Mouse (Mus musculus): ENCODE results near the gene Ndufaf8.

Gene Ndufaf8

DNA sequence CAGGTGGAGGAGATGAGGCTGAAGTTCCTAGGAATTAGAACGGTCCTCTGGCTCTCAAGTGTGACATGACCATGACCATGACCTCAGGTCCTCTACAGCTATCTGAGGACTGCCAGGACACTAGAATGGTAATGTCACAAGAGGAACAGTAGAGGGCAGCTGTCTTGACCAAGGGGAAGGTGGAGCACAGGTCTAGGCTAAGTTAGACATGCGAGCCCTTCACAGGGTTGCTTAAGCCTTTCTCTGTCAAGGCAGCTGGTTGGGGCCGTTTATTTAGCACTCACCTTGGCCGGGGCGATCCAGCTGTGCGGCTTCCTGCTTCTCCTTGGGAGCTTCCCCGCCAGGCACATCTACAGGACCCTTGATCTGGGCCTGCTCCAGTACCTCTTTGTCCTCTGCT lies 11.8 kb downstream of the Ndufaf8 start:
- CTCF ChIA-PET: interaction anchor here (0.5 to 5.5 kb wide), 55 partner anchors 10 to 356 kb away, joined by 3 to 57 read pairs (median 4); partner anchors contain the start of genes Ndufaf8 (in 2 of the 4), Tepsin (in 2 of the 4), Baiap2 (in 1 of the 4) and Cep131 (in 1 of the 4)
- POLR2A ChIA-PET: interaction anchor here in 2 of 4 experiments (0.7 to 4.2 kb wide), 28 partner anchors 8 to 230 kb away, joined by 3 to 27 read pairs (median 5); partner anchors contain the start of genes Baiap2 (in 2 of the 2), Cep131 (in 2 of the 2), Slc38a10 (in 2 of the 2) and Ndufaf8 (in 1 of the 2)

DNA sequence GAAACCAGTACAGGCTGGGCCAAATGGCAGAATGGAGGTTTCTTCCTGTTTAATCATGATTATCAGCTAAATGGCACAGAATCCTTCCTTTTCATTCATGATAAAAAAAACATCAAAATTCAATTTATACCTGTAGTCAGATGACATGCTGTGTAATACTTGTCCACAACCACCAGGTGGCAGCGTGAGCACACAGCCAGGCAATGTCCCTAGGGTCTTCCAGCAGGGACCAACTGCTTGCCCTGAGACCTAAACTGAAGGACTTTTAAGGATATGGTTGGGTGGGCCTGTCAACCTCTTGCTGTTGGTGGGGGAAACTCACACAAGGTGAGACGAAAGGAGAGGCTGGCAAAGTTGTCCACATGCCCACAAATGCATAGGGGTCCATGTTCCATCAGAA lies 12.3 kb downstream of the Ndufaf8 start:
- ChIA-PET POLR2A (interaction anchor here in 3 of 4 experiments (0.6 to 4.2 kb wide), 26 partner anchors 9 to 194 kb away, joined by 3 to 27 read pairs (median 4); partner anchors contain the start of genes Baiap2 (in 2 of the 3), Cep131 (in 2 of the 3), Ndufaf8 (in 2 of the 3) and Slc38a10 (in 2 of the 3)), CTCF (interaction anchor here (0.5 to 5.5 kb wide), 41 partner anchors 10 to 552 kb away, joined by 3 to 57 read pairs (median 5); partner anchors contain the start of genes Ndufaf8 (in 2 of the 4), Tepsin (in 2 of the 4), Baiap2 (in 1 of the 4) and Cep131 (in 1 of the 4))

DNA sequence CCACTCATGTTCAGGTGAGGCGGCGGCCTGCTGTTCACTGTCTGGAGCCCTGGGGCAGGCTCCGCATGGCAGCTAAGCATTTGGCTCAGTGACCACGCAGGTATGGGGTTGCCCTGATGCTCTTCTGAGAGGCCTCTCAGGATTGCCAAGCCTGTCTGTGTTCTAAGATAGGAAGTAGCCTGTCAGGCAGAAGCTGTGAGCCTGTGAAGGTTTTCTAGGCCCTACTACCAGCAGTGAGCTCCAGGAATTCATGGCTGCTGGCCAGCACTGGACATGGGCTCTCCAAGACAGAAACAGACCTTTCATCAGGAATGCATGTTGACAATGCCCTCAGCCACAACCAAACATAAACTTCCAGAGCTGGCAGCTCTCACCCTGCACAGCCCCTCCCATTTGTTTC lies 13.4 kb downstream of the Ndufaf8 start:
- CTCF ChIA-PET: interaction anchor here (0.5 to 5.5 kb wide), 16 partner anchors 8 to 553 kb away, joined by 3 to 57 read pairs (median 8); partner anchors contain the start of gene Cep131 (in 1 of the 4)
- POLR2A ChIA-PET: interaction anchor here (0.7 to 4.2 kb wide), 12 partner anchors 7 to 195 kb away, joined by 3 to 27 read pairs (median 4); partner anchors contain the start of genes Bahcc1 (in 1 of the 4), Ndufaf8 (in 1 of the 4), Slc38a10 (in 1 of the 4) and Tepsin (in 1 of the 4)

DNA sequence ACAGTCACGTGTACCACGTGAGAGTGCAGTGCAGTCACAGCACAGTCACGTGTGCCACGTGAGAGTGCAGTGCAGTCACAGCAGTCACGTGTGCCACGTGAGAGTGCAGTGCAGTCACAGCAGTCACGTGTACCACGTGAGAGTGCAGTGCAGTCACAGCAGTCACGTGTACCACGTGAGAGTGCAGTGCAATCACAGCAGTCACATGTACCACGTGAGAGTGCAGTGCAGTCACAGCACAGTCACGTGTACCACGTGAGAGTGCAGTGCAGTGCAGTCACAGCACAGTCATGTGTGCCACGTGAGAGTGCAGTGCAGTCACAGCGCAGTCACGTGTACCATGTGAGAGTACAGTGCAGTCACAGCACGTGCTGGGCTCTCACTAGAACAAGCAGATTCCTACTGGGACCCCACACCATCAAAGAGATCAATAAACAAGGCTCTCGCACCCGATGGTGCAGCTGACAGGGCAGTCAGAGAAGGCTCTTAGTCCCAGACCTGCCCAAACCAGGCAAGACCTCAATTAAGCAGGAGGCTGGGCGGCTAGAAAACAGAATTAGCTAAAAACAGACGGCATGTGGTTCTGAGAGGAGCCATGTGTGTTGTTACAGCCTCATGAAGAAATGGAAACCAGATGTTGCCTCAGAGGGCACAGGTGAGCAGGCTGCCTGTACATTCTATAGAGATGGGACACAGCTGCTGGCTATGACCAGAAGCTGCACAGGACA lies 15.9 kb downstream of the Ndufaf8 start:
- CTCF ChIA-PET: interaction anchor here in 2 of 4 experiments (0.6 to 0.9 kb wide), 2 partner anchors 50 to 196 kb away, joined by 3 read pairs; no protein-coding TSS in a partner anchor

DNA sequence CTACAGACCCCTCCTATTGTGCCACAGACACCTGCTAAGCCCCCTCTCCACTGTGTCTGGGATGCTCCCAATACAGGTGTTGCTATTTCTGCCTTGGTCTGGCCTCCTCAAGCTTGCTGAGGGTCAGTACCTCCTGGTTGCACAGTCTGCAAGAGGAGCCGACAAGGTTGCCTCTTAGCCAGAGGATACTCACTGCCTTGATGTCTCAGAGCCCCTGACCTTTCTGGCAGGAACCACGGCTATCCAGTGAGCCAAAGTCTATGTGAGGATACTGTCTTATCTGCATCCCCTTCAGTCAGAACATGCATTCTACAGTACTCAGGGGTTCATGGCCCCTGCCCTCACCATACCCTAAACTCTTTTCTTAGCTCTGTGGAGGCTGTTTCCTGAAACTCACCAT lies 18.9 kb downstream of the Ndufaf8 start:
- CTCF ChIA-PET: interaction anchor here in 1 of 4 experiments (0.7 kb wide), 1 partner anchor 1005 kb away, joined by 3 read pairs; no protein-coding TSS in a partner anchor

More for the DNA sequence above, 15.9 kb downstream of the Ndufaf8 start:
- POLR2A ChIA-PET: interaction anchor here in 3 of 4 experiments (0.6 to 3.6 kb wide), 7 partner anchors 9 to 172 kb away, joined by 3 to 11 read pairs (median 3); partner anchors contain the start of genes Bahcc1 (in 1 of the 3), Baiap2 (in 1 of the 3), Ndufaf8 (in 1 of the 3) and Tepsin (in 1 of the 3)

DNA sequence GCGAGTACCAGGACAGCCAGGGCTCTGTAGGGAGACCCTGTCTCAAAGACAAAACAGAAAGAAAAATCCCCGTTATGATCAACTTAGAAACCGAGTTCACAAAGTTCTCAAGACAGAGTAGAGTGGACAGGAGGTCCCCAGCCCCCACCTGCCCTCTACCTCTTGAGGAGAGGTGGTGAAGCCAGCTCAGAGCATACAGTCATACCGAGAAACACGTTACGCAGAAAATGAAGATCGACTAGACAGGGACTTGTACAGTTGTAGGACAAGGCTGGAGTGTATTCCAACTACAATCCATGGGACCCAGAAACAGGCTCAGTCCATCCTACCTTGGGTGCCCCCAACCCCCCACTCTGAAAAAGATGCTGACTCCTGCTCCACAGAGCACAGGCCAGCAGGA lies 20.4 kb downstream of the Ndufaf8 start:
- ChIA-PET POLR2A (interaction anchor here in 2 of 4 experiments (1.1 to 3.7 kb wide), 5 partner anchors 9 to 177 kb away, joined by 3 to 27 read pairs (median 8); partner anchors contain the start of gene Baiap2 (in 1 of the 2)), CTCF (interaction anchor here in 3 of 4 experiments (0.6 to 5.6 kb wide), 13 partner anchors 8 to 209 kb away, joined by 3 to 57 read pairs (median 8); no protein-coding TSS in a partner anchor)

More for the DNA sequence above, 18.9 kb downstream of the Ndufaf8 start:
- POLR2A ChIA-PET: interaction anchor here in 1 of 4 experiments (1.1 to 3.7 kb wide), 2 partner anchors 8 to 17 kb away, joined by 4 to 27 read pairs; no protein-coding TSS in a partner anchor

DNA sequence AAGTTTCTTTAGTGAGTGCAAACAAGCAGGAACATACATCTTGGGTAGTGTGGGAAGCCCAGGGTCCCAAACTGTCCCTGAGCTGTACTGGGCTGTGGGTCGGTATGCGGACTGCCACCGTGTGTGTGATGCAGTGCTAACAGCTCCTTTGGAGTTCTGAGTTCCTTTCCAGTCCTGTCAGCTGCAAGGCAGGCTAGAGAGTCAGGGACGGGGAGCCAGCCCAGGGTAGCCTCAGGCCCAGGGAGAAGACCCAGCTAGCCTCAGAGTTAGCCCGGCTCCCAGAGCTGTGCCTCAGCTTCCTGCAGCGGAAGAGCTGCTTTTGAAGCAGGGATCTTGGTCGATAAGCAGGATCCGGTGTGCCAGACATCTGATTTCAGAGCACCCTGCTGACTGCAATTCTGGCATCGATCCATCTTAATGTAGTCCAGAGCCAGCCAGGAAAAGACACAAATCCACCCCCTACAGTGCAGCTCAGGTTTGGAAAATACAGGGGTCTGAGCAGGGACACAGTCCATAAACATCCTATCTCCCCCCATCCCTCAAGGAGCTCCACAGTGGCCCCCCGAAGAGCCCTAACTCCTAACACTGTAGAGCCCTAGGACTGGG lies 21.3 kb downstream of the Ndufaf8 start:
- POLR2A ChIA-PET: interaction anchor here (0.5 to 3.7 kb wide), 27 partner anchors 9 to 178 kb away, joined by 3 to 27 read pairs (median 4); partner anchors contain the start of genes Baiap2 (in 3 of the 4) and Slc38a10 (in 3 of the 4)
- CTCF ChIA-PET: interaction anchor here (0.5 to 5.6 kb wide), 49 partner anchors 8 to 1479 kb away, joined by 3 to 57 read pairs (median 4); partner anchors contain the start of genes Aatk (in 1 of the 4), Ndufaf8 (in 1 of the 4), Slc38a10 (in 1 of the 4) and Tepsin (in 1 of the 4)

DNA sequence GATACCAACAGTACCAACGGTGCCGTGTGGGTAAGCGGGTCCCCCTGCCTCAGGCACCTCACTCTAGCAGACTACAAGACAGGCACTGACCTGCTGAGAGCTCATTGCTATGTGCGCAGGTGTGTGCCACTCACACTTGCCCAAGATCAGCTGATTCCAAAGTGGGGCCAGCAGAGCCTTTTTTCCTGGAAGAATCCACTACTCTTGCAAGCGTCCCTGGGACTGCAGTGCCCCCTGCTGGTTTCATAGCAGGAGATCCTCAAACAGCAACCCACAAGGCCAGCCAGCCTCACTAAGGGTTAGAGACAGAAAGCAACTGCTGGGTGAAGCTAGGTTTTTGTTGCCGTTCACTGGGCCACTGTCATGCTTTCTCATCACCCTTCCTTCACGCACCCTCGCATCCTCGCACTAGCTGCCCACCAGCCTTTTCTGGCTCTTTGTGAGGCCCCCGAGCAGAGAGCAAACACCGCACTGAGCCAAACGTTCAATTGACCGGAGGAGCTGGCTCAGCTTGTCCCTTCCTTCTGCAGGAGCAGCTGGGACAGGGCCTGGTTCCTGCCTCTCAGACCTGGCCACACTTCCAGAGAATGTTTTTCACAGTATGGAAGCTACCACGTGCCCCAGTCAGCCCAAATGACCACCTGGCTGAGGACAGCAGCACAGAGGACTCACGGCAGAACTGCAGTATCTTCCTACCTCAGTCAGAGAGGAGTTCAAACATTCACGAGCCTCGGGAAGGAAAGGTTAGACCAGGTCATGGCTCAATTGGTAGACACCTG lies 22.1 kb downstream of the Ndufaf8 start:
- POLR2A ChIA-PET: interaction anchor here (0.6 to 3.7 kb wide), 21 partner anchors 9 to 179 kb away, joined by 3 to 27 read pairs (median 5); partner anchors contain the start of genes Baiap2 (in 2 of the 4) and Slc38a10 (in 2 of the 4)
- CTCF ChIA-PET: interaction anchor here (0.5 to 5.6 kb wide), 47 partner anchors 8 to 1480 kb away, joined by 3 to 57 read pairs (median 4); partner anchors contain the start of genes Aatk (in 1 of the 4), Ndufaf8 (in 1 of the 4), Slc38a10 (in 1 of the 4) and Tepsin (in 1 of the 4)

DNA sequence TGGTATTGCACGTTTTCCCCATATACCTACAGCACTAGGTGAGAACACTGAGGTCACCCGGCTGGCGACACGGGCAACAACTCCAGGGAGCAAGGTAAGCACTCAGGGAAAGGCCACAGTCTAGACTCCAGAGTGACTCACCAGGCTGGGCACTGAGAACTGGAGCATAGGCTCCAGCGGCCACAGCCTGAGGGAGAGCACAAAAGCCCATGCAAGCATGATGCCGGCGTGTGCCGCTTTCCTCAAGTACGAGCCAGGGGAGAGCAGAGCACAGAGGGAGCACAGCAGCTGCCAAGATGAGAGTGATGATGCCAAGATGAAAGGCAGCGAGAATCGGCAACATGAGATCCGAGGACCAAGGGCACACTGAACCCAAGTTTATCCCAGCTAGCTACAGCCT lies 23.4 kb downstream of the Ndufaf8 start:
- POLR2A ChIA-PET: interaction anchor here in 2 of 4 experiments (1.3 to 1.9 kb wide), 5 partner anchors 11 to 23 kb away, joined by 3 to 6 read pairs (median 3); no protein-coding TSS in a partner anchor
- CTCF ChIA-PET: interaction anchor here in 2 of 4 experiments (1.0 to 5.6 kb wide), 6 partner anchors 11 to 183 kb away, joined by 3 to 57 read pairs (median 6); no protein-coding TSS in a partner anchor

DNA sequence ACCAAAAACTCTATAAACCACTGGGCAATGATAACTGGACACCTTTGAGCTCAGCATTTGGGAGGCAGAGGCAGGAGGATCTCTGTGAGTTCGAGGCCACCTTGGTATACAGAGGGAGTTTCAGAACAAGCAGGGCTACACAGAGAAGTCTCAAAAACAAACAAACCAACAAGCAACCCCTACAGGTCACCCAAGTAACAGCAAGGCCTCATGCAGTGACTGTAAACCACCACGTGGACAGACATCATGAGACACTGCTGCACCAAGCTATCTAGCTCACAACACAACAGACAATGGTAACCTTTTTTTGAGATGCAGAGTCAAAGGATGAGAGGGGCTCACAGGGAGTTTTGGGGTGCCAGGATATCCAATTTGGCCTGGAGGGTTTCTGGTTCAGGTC lies 28.1 kb downstream of the Ndufaf8 start:
- ChIA-PET CTCF (interaction anchor here in 2 of 4 experiments (0.6 to 3.0 kb wide), 8 partner anchors 11 to 178 kb away, joined by 3 to 14 read pairs (median 4); partner anchors contain the start of gene Slc38a10 (in 1 of the 2)), POLR2A (interaction anchor here in 3 of 4 experiments (0.6 to 1.7 kb wide), 12 partner anchors 11 to 587 kb away, joined by 3 to 8 read pairs (median 4); partner anchors contain the start of genes Slc38a10 (in 2 of the 3), Ndufaf8 (in 1 of the 3) and Tepsin (in 1 of the 3))

DNA sequence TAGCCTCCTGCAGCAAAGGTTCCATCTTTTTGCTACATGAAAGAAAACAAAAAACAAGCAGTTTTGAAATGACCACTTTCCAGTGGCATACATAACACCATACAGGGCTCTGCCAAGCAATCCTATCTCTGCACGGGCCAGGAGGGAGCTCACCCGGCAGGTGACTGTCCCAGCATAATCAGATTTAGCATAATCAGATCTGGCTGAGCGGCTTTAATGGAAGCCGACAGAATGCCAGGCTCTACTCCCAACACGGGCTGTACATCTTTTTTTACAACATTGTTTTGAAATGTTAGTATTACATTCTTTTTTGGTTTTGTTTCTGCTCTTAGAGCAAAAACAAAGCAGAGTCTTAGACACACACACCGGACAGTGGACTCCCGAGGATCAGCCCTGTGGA lies 30.6 kb downstream of the Ndufaf8 start:
- ChIA-PET CTCF (interaction anchor here in 1 of 4 experiments (0.5 to 2.9 kb wide), 3 partner anchors 9 to 80 kb away, joined by 3 to 10 read pairs (median 3); no protein-coding TSS in a partner anchor), POLR2A (interaction anchor here in 2 of 4 experiments (1.0 to 2.0 kb wide), 2 partner anchors 8 to 18 kb away, joined by 3 to 6 read pairs; no protein-coding TSS in a partner anchor)

DNA sequence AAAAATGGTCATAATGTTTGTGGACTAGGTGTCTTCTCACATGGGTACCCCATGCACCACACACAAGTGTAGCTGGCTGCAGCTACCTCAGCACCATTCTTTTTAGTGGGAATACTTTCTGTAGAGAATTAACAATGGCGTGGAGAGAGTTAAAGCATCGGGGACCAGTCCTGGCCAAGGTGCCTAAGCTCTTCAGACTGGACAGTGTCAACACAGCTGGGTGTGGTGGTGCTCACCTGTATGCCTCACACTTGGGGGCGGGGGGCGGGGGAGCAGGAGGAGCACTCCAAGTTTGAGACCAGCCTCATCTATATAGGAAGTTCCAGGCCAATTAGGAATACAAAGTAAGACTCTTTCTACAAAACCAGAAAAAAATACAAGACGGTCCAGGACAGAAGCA lies 35.4 kb downstream of the Ndufaf8 start:
- ChIA-PET CTCF (interaction anchor here in 2 of 4 experiments (0.6 to 0.9 kb wide), 2 partner anchors 66 to 928 kb away, joined by 3 read pairs; no protein-coding TSS in a partner anchor), POLR2A (interaction anchor here (0.6 to 1.8 kb wide), 8 partner anchors 9 to 164 kb away, joined by 3 to 7 read pairs (median 4); partner anchors contain the start of gene Slc38a10 (in 1 of the 4))

DNA sequence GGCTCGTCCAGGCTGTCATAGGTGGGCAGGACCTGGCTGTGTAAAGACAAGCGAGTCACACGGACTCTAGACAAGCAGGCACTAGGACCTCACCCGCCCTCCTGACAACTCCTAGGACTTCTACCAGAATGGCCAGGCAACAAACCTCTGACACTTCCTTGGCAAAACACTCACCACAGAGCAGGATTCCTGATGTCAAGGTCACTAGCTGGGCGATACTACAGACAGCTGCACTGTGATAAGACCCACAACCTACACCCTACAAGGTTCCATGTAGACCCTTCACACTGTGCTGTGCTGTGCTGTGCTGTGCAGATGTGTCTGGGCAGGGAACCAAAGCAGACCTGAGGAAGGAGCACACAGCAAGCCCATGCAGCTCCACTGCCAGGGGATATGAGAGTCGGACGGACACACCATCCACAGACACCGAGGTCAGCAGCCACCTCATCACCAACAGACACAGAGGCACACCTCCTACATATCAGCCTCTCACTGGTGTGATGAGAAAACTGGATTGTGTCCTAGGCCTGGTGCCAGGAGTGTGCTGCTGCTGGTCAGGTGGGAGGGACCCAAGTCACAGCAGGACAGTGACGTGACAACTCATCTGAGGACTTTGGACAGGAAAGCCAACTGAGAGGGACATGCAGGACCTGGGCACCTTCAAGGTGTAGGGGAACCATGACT lies 36.3 kb downstream of the Ndufaf8 start:
- CTCF ChIA-PET: no interaction called here
- POLR2A ChIA-PET: interaction anchor here (0.5 to 1.8 kb wide), 11 partner anchors 8 to 205 kb away, joined by 3 to 7 read pairs (median 3); partner anchors contain the start of gene Slc38a10 (in 1 of the 4)

DNA sequence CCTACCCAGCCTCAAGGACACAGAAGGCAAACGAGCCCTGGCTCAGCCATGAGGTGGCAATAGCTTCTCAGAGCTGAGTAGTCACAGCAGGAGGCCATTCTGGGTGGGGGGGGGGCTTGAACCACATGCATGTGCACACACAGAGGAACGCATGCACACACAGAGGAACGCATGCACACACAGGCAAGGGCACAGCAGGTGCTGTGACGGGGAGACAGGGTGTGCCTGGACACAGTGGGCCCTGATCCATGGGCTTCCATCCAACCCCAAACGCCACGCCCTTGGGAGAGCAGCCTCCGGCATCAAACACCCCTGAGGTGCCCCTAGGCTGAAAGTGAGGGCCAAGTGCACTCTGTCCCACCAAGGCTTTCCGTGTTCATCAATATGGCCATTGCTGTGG lies 37.5 kb downstream of the Ndufaf8 start:
- CTCF ChIA-PET: no interaction called here
- POLR2A ChIA-PET: interaction anchor here in 3 of 4 experiments (0.6 to 4.6 kb wide), 5 partner anchors 13 to 605 kb away, joined by 3 to 13 read pairs (median 7); no protein-coding TSS in a partner anchor
